Mouse (Mus musculus) forebrain, embryonic 11.5 days (tissue): ENCODE results near the gene Prepl. TPM values are rescaled to one million over a fixed set of nuclear protein-coding genes. Genes with fewer than 3 reads are reported as not detected.

ENCODE experiments used
- ATAC-seq: fragments of 200-750 bp; cut with Nextera tagmentation; replicated peaks from 2 replicates; pipeline ENCODE4 v1.8.0; 2017; ENCODE audit warnings: moderate TSS enrichment; ENCODE audit not compliant: low FRiP score
- DNase-seq: peaks from one replicate; pipeline ENCODE4 v3.0.0-alpha.2; 2017; ENCODE audit warnings: low spot score
- H3K27ac ChIP-seq: fragments of 300-500 bp; sonication (generic); 2 replicates; pipeline ENCODE4 v1.5.1; 2014; ENCODE audit warnings: low read depth, low read length
- H3K27me3 ChIP-seq: fragments of 300-500 bp; sonication (generic); 2 replicates; pipeline ENCODE4 v1.6.1; 2014; ENCODE audit warnings: mild to moderate bottlenecking, low read length, mixed read lengths; ENCODE audit not compliant: control insufficient read depth, insufficient read depth
- H3K36me3 ChIP-seq: fragments of 300-500 bp; sonication (generic); 2 replicates; pipeline ENCODE4 v1.6.1; 2014; ENCODE audit warnings: mild to moderate bottlenecking, low read length, moderate library complexity, mixed read lengths; ENCODE audit not compliant: control insufficient read depth, insufficient read depth
- H3K4me1 ChIP-seq: fragments of 300-500 bp; sonication (generic); replicated peaks from 2 replicates; pipeline ENCODE4 v1.6.1; 2014; ENCODE audit warnings: low read length, mixed read lengths; ENCODE audit not compliant: control insufficient read depth, insufficient read depth
- H3K4me2 ChIP-seq: fragments of 300-500 bp; sonication (generic); 2 replicates; pipeline ENCODE4 v1.6.1; 2014; ENCODE audit warnings: low read depth, mild to moderate bottlenecking, low read length, moderate library complexity, mixed read lengths; ENCODE audit not compliant: severe bottlenecking
- H3K4me3 ChIP-seq: fragments of 300-500 bp; sonication (generic); 2 replicates; pipeline ENCODE4 v1.5.1; 2014; ENCODE audit warnings: low read depth, low read length
- H3K9ac ChIP-seq: fragments of 300-500 bp; sonication (generic); 2 replicates; pipeline ENCODE4 v1.6.1; 2014; ENCODE audit warnings: low read length
- H3K9me3 ChIP-seq: fragments of 300-500 bp; sonication (generic); 2 replicates; pipeline ENCODE4 v1.6.1; 2016; ENCODE audit warnings: low read length, mixed read lengths; ENCODE audit not compliant: control insufficient read depth
- WGBS: fragments of 180-500 bp; shearing (Covaris S2); extraction: QIAGEN DNeasy Blood & Tissue Kit; methylation state at CpG from one replicate; pipeline ENCODE4 v1.1.7; 2014; 5-methylcytosine and 5-hydroxymethylcytosine counted together
- polyA plus RNA-seq: library from polyadenylated mRNA; unstranded; fragments of >200 nt; fragmentation: Nextera tagmentation; extraction: Ambion mirVana; gene quantifications from 2 replicates; pipeline ENCODE4 v1.2.1, GENCODE M21; 2014

Gene Prepl
- 45.2 and 46.4 TPM in 2 replicates for polyA plus RNA-seq

- no peaks in the 10 kb centered on the region for H3K9me3 ChIP-seq
- peak within 1 kb of the TSS; percentile 82 for H3K4me2 ChIP-seq
- ATAC-seq, result peak; percentile 98
- peak within 1 kb of the TSS; percentile 72 for H3K9ac ChIP-seq
- H3K4me3 ChIP-seq, result peak within 1 kb of the TSS; percentile 61
- H3K27me3 ChIP-seq, result no peaks in the 10 kb centered on the region
- H3K27ac ChIP-seq, result peak within 1 kb of the TSS; percentile 70
- peak; percentile 97 for DNase-seq
- no peaks in the 10 kb centered on the region for H3K36me3 ChIP-seq
- no peaks in the 10 kb centered on the region; the same call in 1 of the 2 replicates for H3K4me1 ChIP-seq
- under 1% methylated on average over 63 of the region's 63 CpGs for WGBS
Measured at GRCm38 (mm10) chr17:85090120-85091099, at the start of gene Prepl, which contains the start of gene Camkmt. Gene Prepl (minus strand): TSS chr17:85090241. Gene Camkmt (plus strand): TSS chr17:85090552.

- 95% methylated on average over 1 of the region's 1 CpGs for WGBS
- Histone ChIP-seq H3K4me3 (no peak overlapping the region), H3K4me1 (peaks cover 5% of the 10 kb centered on the region; the same call in 1 of the 2 replicates), H3K27me3 (no peaks in the 10 kb centered on the region), H3K36me3 (no peaks in the 10 kb centered on the region), H3K9me3 (no peaks in the 10 kb centered on the region), H3K4me2 (no peak overlapping the region), H3K9ac (no peak overlapping the region), H3K27ac (no peak overlapping the region)
- no peak for DNase-seq
- no peak for ATAC-seq
Measured at GRCm38 (mm10) chr17:85138393-85138792, 48.4 kb upstream of the Prepl start.

GRCm38 (mm10) chr17:85116643-85117042 lies 26.6 kb upstream of the Prepl start:
- Histone ChIP-seq H3K4me2 (no peak overlapping the region), H3K36me3 (no peaks in the 10 kb centered on the region), H3K9ac (no peak overlapping the region), H3K4me1 (no peaks in the 10 kb centered on the region), H3K4me3 (no peak overlapping the region), H3K27me3 (no peaks in the 10 kb centered on the region), H3K9me3 (no peaks in the 10 kb centered on the region), H3K27ac (no peak overlapping the region)
- DNase-seq (peak; percentile 73), ATAC-seq (no peak)
- 28% methylated on average over 4 of the region's 4 CpGs for WGBS

- Histone ChIP-seq H3K27ac (no peak overlapping the region), H3K4me1 (no peaks in the 10 kb centered on the region), H3K9ac (no peak overlapping the region), H3K4me3 (no peak overlapping the region), H3K36me3 (no peaks in the 10 kb centered on the region), H3K27me3 (no peaks in the 10 kb centered on the region), H3K4me2 (no peak overlapping the region), H3K9me3 (no peaks in the 10 kb centered on the region)
- WGBS, result 85% methylated on average over 8 of the region's 8 CpGs
- no peak for ATAC-seq
- no peak for DNase-seq
Measured at GRCm38 (mm10) chr17:85113441-85113840, 23.4 kb upstream of the Prepl start.

- no peaks in the 10 kb centered on the region for H3K9me3 ChIP-seq
- DNase-seq, result no peak
- no peaks in the 10 kb centered on the region for H3K4me1 ChIP-seq
- H3K27me3 ChIP-seq, result no peaks in the 10 kb centered on the region
- H3K4me2 ChIP-seq, result no peak overlapping the region
- H3K36me3 ChIP-seq, result no peaks in the 10 kb centered on the region
- no peak overlapping the region for H3K27ac ChIP-seq
- 100% methylated on average over 1 of the region's 1 CpGs for WGBS
- no peak overlapping the region for H3K9ac ChIP-seq
- ATAC-seq, result no peak
- no peak overlapping the region for H3K4me3 ChIP-seq
Measured at GRCm38 (mm10) chr17:85110640-85111039, 20.6 kb upstream of the Prepl start.

GRCm38 (mm10) chr17:85103310-85103709 lies 13.3 kb upstream of the Prepl start:
- no peak overlapping the region for H3K4me2 ChIP-seq
- ATAC-seq (no peak), DNase-seq (no peak)
- no peaks in the 10 kb centered on the region for H3K4me1 ChIP-seq
- no peak overlapping the region for H3K4me3 ChIP-seq
- H3K36me3 ChIP-seq, result no peaks in the 10 kb centered on the region
- no peaks in the 10 kb centered on the region for H3K9me3 ChIP-seq
- no peaks in the 10 kb centered on the region for H3K27me3 ChIP-seq
- no peak overlapping the region for H3K9ac ChIP-seq
- WGBS, result 66% methylated on average over 2 of the region's 2 CpGs
- H3K27ac ChIP-seq, result no peak overlapping the region

GRCm38 (mm10) chr17:85101751-85102150 lies 11.7 kb upstream of the Prepl start:
- WGBS, result 86% methylated on average over 7 of the region's 7 CpGs
- DNase-seq, result no peak

GRCm38 (mm10) chr17:85100232-85100631 lies 10.2 kb upstream of the Prepl start:
- no peaks in the 10 kb centered on the region for H3K4me1 ChIP-seq
- ATAC-seq (no peak), DNase-seq (no peak)
- no peak overlapping the region for H3K4me2 ChIP-seq
- no peaks in the 10 kb centered on the region for H3K9me3 ChIP-seq
- no peak overlapping the region for H3K9ac ChIP-seq
- no peak overlapping the region for H3K4me3 ChIP-seq
- no peaks in the 10 kb centered on the region for H3K36me3 ChIP-seq
- no peak overlapping the region for H3K27ac ChIP-seq
- 95% methylated on average over 3 of the region's 3 CpGs for WGBS
- H3K27me3 ChIP-seq, result no peaks in the 10 kb centered on the region

More at GRCm38 (mm10) chr17:85101751-85102150, 11.7 kb upstream of the Prepl start:
- Histone ChIP-seq H3K27ac (no peak overlapping the region), H3K9me3 (no peaks in the 10 kb centered on the region), H3K4me1 (no peaks in the 10 kb centered on the region), H3K27me3 (no peaks in the 10 kb centered on the region), H3K4me3 (no peak overlapping the region), H3K9ac (no peak overlapping the region), H3K4me2 (no peak overlapping the region), H3K36me3 (no peaks in the 10 kb centered on the region)
- ATAC-seq, result no peak
